Mouse (Mus musculus) ES-Bruce4 (cell line): ENCODE results near the gene Jam3.

Source experiments
- CTCF ChIP-seq: IDR thresholded peaks from one replicate; pipeline ENCODE4 v1.8.1; 2011; ENCODE audit warnings: low read depth, low read length
- EP300 ChIP-seq: IDR thresholded peaks from 2 replicates; pipeline ENCODE4 v1.6.1; 2011; ENCODE audit warnings: low read depth, low read length; ENCODE audit not compliant: insufficient read depth

DNA sequence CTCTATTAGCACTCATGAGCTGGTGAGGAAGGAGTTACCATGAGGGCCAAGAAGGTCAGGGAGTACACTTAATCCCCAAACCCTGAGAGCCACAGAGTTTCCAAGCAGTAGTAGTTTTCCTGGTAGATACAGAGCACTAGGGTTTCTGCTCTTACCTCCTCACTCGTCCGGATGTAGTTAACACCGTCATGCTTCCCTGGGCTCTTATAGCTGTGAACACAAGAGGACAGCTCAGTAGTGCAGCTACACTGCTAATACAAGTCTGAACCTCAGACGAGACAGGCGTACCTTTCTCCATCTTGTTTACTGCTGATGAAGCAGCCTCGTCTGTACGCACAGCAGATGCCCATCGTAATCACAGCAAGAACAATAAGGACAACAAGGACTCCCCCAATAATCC, 56.7 kb downstream of the Jam3 start:
- TF ChIP-seq CTCF (no peak), EP300 (no peak)
